Mouse (Mus musculus) hindbrain, embryonic 13.5 days (tissue): ENCODE data around the gene Nalcn. TPM values are rescaled to one million over a fixed set of nuclear protein-coding genes. Genes with fewer than 3 reads are reported as not detected.
A peak's percentile ranks its signal among the peaks of the same experiment; 100 is the strongest.

Source experiments
- ATAC-seq: fragments of 200-750 bp; cut with Nextera tagmentation; 2 replicates; pipeline ENCODE4 v1.8.0; 2017; ENCODE audit warnings: moderate TSS enrichment; ENCODE audit not compliant: low FRiP score
- H3K27ac ChIP-seq: fragments of 300-500 bp; sonication (generic); 2 replicates; pipeline ENCODE4 v1.5.1; 2015; ENCODE audit warnings: inconsistent platforms, mild to moderate bottlenecking, moderate library complexity
- H3K27me3 ChIP-seq: fragments of 300-500 bp; sonication (generic); 2 replicates; pipeline ENCODE4 v1.6.1; 2015; ENCODE audit warnings: mild to moderate bottlenecking, inconsistent platforms
- H3K36me3 ChIP-seq: fragments of 300-500 bp; sonication (generic); 2 replicates; pipeline ENCODE4 v1.6.1; 2015; ENCODE audit warnings: mild to moderate bottlenecking, inconsistent platforms
- H3K4me1 ChIP-seq: fragments of 300-500 bp; sonication (generic); replicated peaks from 2 replicates; pipeline ENCODE4 v1.6.1; 2015; ENCODE audit warnings: inconsistent platforms
- H3K4me2 ChIP-seq: fragments of 300-500 bp; sonication (generic); 2 replicates; pipeline ENCODE4 v1.6.1; 2015; ENCODE audit warnings: inconsistent platforms, mild to moderate bottlenecking, moderate library complexity
- H3K4me3 ChIP-seq: fragments of 300-500 bp; sonication (generic); 2 replicates; pipeline ENCODE4 v1.5.1; 2015; ENCODE audit warnings: mild to moderate bottlenecking, inconsistent platforms
- H3K9ac ChIP-seq: fragments of 300-500 bp; sonication (generic); 2 replicates; pipeline ENCODE4 v1.6.1; 2015; ENCODE audit warnings: mild to moderate bottlenecking, inconsistent platforms
- H3K9me3 ChIP-seq: fragments of 300-500 bp; sonication (generic); 2 replicates; pipeline ENCODE4 v1.6.1; 2016; ENCODE audit warnings: inconsistent platforms
- WGBS: fragments of 180-500 bp; shearing (Covaris S2); methylation state at CpG from one replicate; pipeline ENCODE4 v1.1.7; 2015; 5-methylcytosine and 5-hydroxymethylcytosine counted together
- polyA plus RNA-seq: library from polyadenylated mRNA; unstranded; fragments of >200 nt; fragmentation: Nextera tagmentation; extraction: Ambion mirVana; gene quantifications from 2 replicates; pipeline ENCODE4 v1.2.1, GENCODE M21; 2015

Gene Nalcn
- polyA plus RNA-seq, 1 experiment from 2014 or later = 7.6 TPM

- Histone ChIP-seq H3K4me3 (no peak overlapping the region), H3K36me3 (no peaks in the 10 kb centered on the region), H3K27me3 (no peaks in the 10 kb centered on the region), H3K9ac (no peak overlapping the region), H3K9me3 (no peaks in the 10 kb centered on the region), H3K4me1 (no peaks in the 10 kb centered on the region), H3K4me2 (no peak overlapping the region), H3K27ac (no peak overlapping the region)
- ATAC-seq = no peak
Measured at GRCm38 (mm10) chr14:123574936-123575335, 52.0 kb downstream of the Nalcn start.

GRCm38 (mm10) chr14:123566599-123566998 is 60.3 kb downstream of the Nalcn start:
- 85% methylated on average over 2 of the region's 2 CpGs for WGBS
- Histone ChIP-seq H3K9ac (no peak overlapping the region), H3K4me3 (no peak overlapping the region), H3K27ac (no peak overlapping the region), H3K36me3 (0 out of 2 replicates have a peak, but pooled peaks cover 6% of the 10 kb centered on the region), H3K27me3 (no peaks in the 10 kb centered on the region), H3K9me3 (no peaks in the 10 kb centered on the region), H3K4me2 (no peak overlapping the region), H3K4me1 (no peaks in the 10 kb centered on the region)
- ATAC-seq = no peak

GRCm38 (mm10) chr14:123555533-123555932 is 71.4 kb downstream of the Nalcn start:
- no peak overlapping the region for H3K9ac ChIP-seq
- no peak overlapping the region for H3K4me2 ChIP-seq
- no peak overlapping the region for H3K27ac ChIP-seq
- no peaks in the 10 kb centered on the region for H3K9me3 ChIP-seq
- H3K36me3 ChIP-seq = no peaks in the 10 kb centered on the region
- H3K27me3 ChIP-seq = no peaks in the 10 kb centered on the region
- H3K4me1 ChIP-seq = no peaks in the 10 kb centered on the region
- no peak for ATAC-seq
- H3K4me3 ChIP-seq = no peak overlapping the region

- no peaks in the 10 kb centered on the region for H3K27me3 ChIP-seq
- no peak overlapping the region for H3K27ac ChIP-seq
- no peaks in the 10 kb centered on the region for H3K9me3 ChIP-seq
- H3K9ac ChIP-seq = no peak overlapping the region
- no peaks in the 10 kb centered on the region for H3K36me3 ChIP-seq
- 51% methylated on average over 4 of the region's 4 CpGs for WGBS
- no peaks in the 10 kb centered on the region for H3K4me1 ChIP-seq
- no peak overlapping the region for H3K4me3 ChIP-seq
- H3K4me2 ChIP-seq = no peak overlapping the region
- ATAC-seq = peak; percentile 59; the same call in 1 of the 2 replicates
Measured at GRCm38 (mm10) chr14:123554936-123555335, 72.0 kb downstream of the Nalcn start.

GRCm38 (mm10) chr14:123542362-123542761 is 84.6 kb downstream of the Nalcn start:
- no peaks in the 10 kb centered on the region for H3K27me3 ChIP-seq
- ATAC-seq = no peak
- no peak overlapping the region for H3K27ac ChIP-seq
- H3K4me2 ChIP-seq = no peak overlapping the region
- no peaks in the 10 kb centered on the region for H3K36me3 ChIP-seq
- no peaks in the 10 kb centered on the region for H3K9me3 ChIP-seq
- no peak overlapping the region for H3K9ac ChIP-seq
- H3K4me1 ChIP-seq = no peaks in the 10 kb centered on the region
- no peak overlapping the region for H3K4me3 ChIP-seq

GRCm38 (mm10) chr14:123535636-123536035 is 91.3 kb downstream of the Nalcn start:
- no peaks in the 10 kb centered on the region for H3K36me3 ChIP-seq
- H3K27ac ChIP-seq = no peak overlapping the region
- no peak overlapping the region for H3K9ac ChIP-seq
- no peaks in the 10 kb centered on the region for H3K4me1 ChIP-seq
- H3K9me3 ChIP-seq = no peaks in the 10 kb centered on the region
- no peak for ATAC-seq
- 75% methylated on average over 2 of the region's 2 CpGs for WGBS
- H3K4me3 ChIP-seq = no peak overlapping the region
- no peaks in the 10 kb centered on the region for H3K27me3 ChIP-seq
- no peak overlapping the region for H3K4me2 ChIP-seq

GRCm38 (mm10) chr14:123533000-123533399 is 93.9 kb downstream of the Nalcn start:
- Histone ChIP-seq H3K4me2 (no peak overlapping the region), H3K9me3 (no peaks in the 10 kb centered on the region), H3K4me1 (no peaks in the 10 kb centered on the region), H3K36me3 (no peaks in the 10 kb centered on the region), H3K4me3 (no peak overlapping the region), H3K27ac (no peak overlapping the region), H3K27me3 (no peaks in the 10 kb centered on the region), H3K9ac (no peak overlapping the region)
- no peak for ATAC-seq
- 87% methylated on average over 1 of the region's 1 CpGs for WGBS

- no peak overlapping the region for H3K4me3 ChIP-seq
- WGBS = 17% methylated on average over 1 of the region's 1 CpGs
- no peaks in the 10 kb centered on the region for H3K9me3 ChIP-seq
- ATAC-seq = no peak
- H3K36me3 ChIP-seq = no peaks in the 10 kb centered on the region
- no peak overlapping the region for H3K4me2 ChIP-seq
- H3K27me3 ChIP-seq = no peaks in the 10 kb centered on the region
- H3K27ac ChIP-seq = no peak overlapping the region
- no peak overlapping the region for H3K9ac ChIP-seq
- H3K4me1 ChIP-seq = no peaks in the 10 kb centered on the region
Measured at GRCm38 (mm10) chr14:123531271-123531670, 95.7 kb downstream of the Nalcn start.

- Histone ChIP-seq H3K4me1 (no peaks in the 10 kb centered on the region), H3K4me2 (no peak overlapping the region), H3K9me3 (no peaks in the 10 kb centered on the region), H3K4me3 (no peak overlapping the region), H3K9ac (no peak overlapping the region), H3K27me3 (no peaks in the 10 kb centered on the region), H3K27ac (no peak overlapping the region), H3K36me3 (no peaks in the 10 kb centered on the region)
- no peak for ATAC-seq
Measured at GRCm38 (mm10) chr14:123529143-123529542, 97.8 kb downstream of the Nalcn start.

- Histone ChIP-seq H3K9ac (no peak overlapping the region), H3K4me3 (no peak overlapping the region), H3K27ac (peak overlapping the region; percentile 78), H3K4me2 (0 out of 2 replicates have a peak overlapping the region, but pooled peaks have one; percentile 22), H3K27me3 (no peaks in the 10 kb centered on the region), H3K9me3 (no peaks in the 10 kb centered on the region), H3K4me1 (peaks cover 16% of the 10 kb centered on the region), H3K36me3 (no peaks in the 10 kb centered on the region)
- peak; percentile 98 for ATAC-seq
- 18% methylated on average over 8 of the region's 8 CpGs for WGBS
Measured at GRCm38 (mm10) chr14:123513376-123514141, 113.4 kb downstream of the Nalcn start.

- peak; percentile 62 for ATAC-seq
- Histone ChIP-seq H3K9me3 (no peaks in the 10 kb centered on the region), H3K36me3 (no peaks in the 10 kb centered on the region), H3K27ac (peak overlapping the region; percentile 78), H3K4me3 (no peak overlapping the region), H3K9ac (no peak overlapping the region), H3K27me3 (no peaks in the 10 kb centered on the region), H3K4me1 (peaks cover 16% of the 10 kb centered on the region), H3K4me2 (0 out of 2 replicates have a peak overlapping the region, but pooled peaks have one; percentile 22)
- WGBS = 45% methylated on average over 2 of the region's 2 CpGs
Measured at GRCm38 (mm10) chr14:123512923-123513322, 114.0 kb downstream of the Nalcn start.

- ATAC-seq = no peak
- Histone ChIP-seq H3K9me3 (no peaks in the 10 kb centered on the region), H3K4me3 (no peak overlapping the region)
Measured at GRCm38 (mm10) chr14:123495544-123495943, 131.4 kb downstream of the Nalcn start.

GRCm38 (mm10) chr14:123488575-123489207 is 138.3 kb downstream of the Nalcn start:
- H3K27me3 ChIP-seq = no peaks in the 10 kb centered on the region
- H3K27ac ChIP-seq = no peak overlapping the region
- H3K4me3 ChIP-seq = no peak overlapping the region
- H3K4me1 ChIP-seq = no peaks in the 10 kb centered on the region
- H3K36me3 ChIP-seq = no peaks in the 10 kb centered on the region
- no peaks in the 10 kb centered on the region for H3K9me3 ChIP-seq
- no peak for ATAC-seq
- H3K4me2 ChIP-seq = no peak overlapping the region
- H3K9ac ChIP-seq = no peak overlapping the region
- 53% methylated on average over 1 of the region's 1 CpGs for WGBS

More at GRCm38 (mm10) chr14:123495544-123495943, 131.4 kb downstream of the Nalcn start:
- H3K9ac ChIP-seq = no peak overlapping the region
- no peaks in the 10 kb centered on the region for H3K36me3 ChIP-seq
- no peak overlapping the region for H3K4me2 ChIP-seq
- H3K4me1 ChIP-seq = no peaks in the 10 kb centered on the region
- no peaks in the 10 kb centered on the region for H3K27me3 ChIP-seq
- no peak overlapping the region for H3K27ac ChIP-seq
